Mouse (Mus musculus): Measurements from ENCODE around the gene Dpyd.

The Dpyd gene

DNA sequence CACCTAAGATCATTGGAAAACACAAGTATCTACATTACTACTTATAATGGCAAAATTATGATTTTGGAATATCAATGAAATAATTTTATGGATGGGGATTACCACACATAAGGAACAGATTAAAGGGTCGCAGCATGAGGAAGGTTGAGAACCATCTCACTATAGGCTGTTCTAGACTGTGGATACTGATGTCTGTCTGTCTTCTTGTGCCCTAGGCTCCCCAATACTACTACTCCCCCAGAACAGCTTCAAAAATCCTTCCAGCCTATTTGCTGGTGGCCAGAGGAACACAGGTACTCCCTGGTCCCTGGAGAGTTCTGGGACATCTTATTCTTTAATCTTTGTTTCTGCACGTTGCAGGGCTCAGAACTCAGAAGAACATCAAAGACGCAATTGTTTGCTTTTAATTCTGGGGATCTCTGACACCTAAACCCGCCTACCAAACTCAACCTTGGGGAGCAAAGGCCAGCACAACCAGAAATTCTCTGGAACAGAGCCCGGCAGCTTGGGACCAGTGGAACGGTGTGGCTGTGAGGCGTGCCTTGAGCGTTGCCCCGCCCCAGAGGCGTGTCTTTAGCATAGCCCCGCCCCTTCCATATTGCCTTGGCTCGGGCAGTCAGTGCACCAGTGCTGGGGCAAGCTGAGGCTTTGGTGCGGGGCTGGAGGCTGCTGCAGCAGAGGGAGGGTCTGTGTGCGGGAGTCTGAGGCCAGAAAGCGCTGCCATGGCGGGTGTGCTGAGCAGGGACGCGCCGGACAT, at the start of gene Dpyd:
TSS of gene Dpyd (plus strand) at position 576 of the 757 bp plus-strand sequence.
- DNase-seq (ENCODE audit: low read depth): no peak

DNA sequence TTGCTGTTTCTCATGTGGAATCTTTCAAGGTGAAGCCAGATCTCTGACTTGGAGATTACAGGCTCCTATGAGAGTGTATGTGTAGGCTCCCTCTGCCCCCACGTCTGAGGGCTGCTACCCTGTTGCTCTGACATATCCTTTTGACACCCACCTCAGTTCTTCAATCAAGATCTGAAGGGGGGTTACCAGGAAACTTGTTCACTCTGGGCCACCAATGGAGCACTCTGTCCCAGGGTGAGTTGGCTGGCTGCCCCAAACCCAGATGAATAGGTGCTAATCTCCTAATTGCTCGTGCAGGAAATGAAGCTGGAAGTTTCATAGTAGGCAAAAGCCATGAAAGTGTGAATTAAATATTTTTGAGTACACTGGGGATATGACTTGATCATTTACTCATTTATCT, 24.3 kb upstream of the Dpyd start:
- DNase-seq (ENCODE audit: low read depth): no peak

DNA sequence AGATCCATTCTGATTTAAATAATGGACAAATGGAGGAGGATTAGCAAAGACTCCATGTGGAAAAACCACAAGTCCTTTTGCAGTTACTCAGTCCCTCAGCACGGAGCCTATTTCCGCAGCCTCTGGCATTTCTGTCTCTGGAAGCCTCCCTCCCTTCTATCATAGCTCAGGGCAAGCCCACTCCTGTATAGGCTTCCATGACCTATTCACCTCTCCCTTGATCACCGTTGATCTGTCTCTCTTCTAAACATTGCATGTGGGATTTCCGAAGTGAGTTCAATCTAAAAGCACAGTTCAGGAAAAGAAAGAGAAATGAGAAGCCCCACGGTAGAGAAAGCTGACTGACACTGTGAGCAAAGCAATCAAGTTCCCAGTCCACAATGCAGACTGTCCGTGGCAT, 20.2 kb upstream of the Dpyd start:
- no peak for DNase-seq (ENCODE audit: low read depth)

DNA sequence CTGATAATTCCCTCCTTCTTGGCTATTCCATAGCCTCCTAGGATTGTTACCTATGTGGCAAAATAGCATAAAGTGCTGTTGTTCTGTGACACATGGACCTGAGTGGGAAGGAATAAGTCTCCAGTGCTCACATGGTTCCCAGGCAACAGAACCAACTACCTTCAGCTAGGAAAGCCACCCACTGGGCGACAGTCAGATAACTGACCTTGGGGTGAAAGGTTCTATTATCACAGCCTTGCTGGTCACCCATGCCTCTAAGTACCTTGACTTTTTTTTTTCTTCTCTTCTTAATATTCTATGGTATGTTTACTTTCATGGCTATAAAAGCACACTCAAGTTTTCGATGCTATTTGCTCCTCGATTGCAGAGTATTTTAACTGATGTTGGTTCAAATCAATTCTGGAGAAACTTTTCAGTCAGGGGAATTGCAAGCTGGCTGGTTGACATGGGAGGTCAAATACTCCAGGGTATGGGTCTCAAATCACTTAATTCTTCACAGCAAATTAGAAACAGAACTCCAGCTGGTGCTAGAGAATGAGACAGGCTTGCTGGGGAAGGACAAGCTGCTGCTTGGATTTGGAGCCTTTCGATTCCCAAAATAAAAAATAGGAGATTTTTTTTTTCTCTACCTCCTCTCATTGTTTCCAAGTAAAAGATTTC, 14.2 kb upstream of the Dpyd start:
- no peak for DNase-seq (ENCODE audit: low read depth)

DNA sequence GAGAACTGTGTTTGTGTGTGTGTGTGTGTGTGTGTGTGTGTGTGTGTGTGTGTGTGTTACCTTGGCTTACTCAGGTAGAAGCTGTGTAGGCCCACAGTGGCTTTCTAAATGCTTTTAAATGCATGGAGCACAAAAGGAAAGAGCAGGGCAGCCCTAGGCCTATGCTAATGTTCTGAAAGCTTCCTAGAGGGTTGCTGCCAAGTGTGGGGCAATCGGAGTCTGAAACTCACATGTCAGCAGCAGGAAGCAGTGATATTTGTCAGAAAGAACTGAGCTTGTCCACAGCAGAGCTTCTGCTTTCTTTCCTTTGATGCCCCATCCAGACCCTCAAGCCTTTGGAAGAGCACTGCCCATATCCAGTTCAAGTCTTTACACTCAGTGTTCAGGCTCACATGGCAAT, 4.3 kb upstream of the Dpyd start:
- no peak for DNase-seq (ENCODE audit: low read depth)

DNA sequence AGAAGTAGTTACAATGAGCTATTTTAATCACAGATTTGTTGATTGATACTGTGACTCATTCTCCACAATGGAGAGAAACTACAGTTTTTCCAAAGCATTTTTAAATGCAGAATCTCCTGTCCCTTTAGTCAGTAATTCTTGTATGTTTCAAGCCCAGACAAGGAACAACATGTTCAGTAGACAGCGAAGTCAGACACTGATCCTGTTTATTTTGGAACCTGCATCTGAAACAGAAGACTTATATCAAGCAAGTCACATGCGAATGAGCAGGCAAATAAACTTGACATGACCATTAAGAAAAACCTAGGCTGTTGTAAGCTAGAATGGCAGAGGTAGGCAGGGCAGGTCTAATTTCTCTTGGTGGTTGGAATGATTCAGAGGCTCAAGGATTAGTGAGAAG, 2.0 kb upstream of the Dpyd start:
- DNase-seq (ENCODE audit: low read depth): no peak

DNA sequence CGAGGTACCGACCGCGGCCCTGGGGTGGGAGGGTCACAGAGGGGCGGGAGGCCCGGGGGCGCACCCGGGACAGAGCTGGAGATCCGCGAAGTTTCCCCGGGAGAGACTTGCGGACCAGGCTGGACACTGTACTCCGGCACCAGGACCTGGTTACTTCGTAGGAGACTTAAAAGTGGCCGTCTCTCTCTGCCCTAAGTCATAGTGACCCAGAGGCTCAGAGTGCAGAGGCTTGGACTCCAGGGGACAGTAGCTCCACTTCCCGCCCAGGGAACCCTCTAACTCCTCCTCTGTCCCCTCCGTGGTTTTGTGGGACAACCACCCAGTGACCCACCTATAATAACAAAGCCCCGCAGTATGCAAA, 362 bp downstream of the Dpyd start:
- DNase-seq (ENCODE audit: low read depth): no peak

DNA sequence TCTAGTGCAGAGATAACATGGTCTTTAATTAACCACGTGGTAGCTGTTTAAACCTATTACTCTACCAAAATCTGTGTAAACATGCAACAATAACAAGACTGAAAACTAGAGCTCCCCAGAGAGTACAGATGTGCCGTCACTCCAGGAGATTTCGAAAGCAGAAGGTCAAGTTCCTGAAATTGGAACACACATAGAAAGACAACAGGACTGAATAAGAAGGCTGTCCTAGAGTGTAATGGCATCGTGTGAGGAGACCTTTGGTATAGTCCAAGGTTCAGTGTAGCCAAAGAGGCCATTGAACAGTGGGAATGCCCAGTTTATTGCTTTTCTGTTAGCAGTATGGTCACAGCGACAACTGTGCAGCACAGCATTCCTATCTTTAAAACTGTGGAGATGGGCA, 4.8 kb downstream of the Dpyd start:
- no peak for DNase-seq (ENCODE audit: low read depth)

DNA sequence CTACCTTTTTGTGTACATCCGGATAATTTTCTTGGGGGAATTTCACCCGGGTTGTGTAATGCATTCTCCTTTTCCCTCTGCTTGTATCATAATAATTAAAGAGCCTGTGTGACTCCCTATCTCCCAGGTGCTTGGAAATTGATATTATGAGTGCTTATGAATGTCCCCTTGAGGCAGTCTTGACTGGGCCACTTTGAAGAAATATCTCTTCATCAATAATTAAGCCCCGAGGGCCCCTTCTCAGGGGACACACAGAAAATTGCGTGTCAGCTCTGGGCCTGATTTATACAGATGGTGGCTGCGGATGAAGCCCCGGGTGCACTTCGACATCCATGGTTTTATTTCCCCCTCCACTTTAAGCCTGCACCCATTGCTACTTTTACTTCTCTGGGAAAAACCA, 8.3 kb downstream of the Dpyd start:
- DNase-seq (ENCODE audit: low read depth): no peak

DNA sequence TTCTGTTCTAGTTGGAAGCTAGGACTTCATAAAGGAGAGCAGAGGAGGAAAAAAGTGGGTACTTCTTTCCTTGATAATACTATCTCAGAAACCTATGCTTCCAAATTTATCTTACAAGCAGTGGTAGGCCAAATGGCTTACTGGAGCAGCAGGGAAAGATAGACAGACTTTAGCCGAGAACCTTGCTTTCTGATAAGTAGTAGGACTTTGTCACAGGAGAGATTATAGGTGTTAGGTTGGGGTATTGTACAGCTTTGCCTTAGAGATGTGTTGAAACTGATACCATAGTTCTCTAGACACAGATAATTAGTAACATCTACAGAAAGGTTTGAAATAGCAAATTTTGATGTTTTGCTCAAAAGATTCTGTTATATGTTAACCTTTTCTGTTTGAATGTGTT, 28.6 kb downstream of the Dpyd start:
- DNase-seq (ENCODE audit: low read depth): no peak

DNA sequence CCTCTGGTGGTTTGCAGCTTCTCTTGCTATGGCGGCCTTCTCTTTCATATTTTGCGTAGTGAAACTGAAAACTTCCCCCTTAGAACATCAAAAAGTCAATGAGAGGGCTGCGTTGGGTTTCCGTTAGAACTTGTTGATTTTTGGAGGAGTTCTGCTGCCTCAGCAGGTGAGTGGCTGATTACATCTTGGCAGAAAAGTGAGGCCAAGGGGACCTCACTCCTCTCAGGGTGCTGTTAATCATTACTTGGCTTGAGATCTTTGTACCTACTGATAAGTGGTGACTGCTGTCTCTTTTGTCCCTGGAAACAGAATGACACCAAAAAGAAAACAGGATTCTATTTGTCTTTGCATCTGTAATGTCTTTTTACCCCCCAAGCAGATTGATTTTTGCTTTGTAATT, 32.9 kb downstream of the Dpyd start:
- no peak for DNase-seq (ENCODE audit: low read depth)

DNA sequence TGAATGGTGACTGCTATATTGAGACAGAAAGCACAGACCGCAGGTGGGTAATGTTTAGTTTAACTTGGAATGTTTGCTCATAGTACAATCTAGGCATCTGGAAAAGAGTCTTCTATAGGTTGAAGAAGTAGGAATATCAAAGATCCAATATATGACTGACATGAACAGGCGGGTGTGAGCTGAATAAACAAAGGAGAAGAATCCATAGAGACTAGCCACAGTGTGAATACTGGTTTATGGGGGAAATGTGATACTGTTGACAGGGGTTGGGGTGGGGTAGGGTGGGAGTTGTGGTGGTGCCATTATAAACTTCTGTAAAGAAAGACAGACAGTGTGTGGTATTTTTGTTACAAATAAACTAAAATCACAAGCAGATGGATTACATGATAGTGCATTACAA, 33.8 kb downstream of the Dpyd start:
- DNase-seq (ENCODE audit: low read depth): no peak

DNA sequence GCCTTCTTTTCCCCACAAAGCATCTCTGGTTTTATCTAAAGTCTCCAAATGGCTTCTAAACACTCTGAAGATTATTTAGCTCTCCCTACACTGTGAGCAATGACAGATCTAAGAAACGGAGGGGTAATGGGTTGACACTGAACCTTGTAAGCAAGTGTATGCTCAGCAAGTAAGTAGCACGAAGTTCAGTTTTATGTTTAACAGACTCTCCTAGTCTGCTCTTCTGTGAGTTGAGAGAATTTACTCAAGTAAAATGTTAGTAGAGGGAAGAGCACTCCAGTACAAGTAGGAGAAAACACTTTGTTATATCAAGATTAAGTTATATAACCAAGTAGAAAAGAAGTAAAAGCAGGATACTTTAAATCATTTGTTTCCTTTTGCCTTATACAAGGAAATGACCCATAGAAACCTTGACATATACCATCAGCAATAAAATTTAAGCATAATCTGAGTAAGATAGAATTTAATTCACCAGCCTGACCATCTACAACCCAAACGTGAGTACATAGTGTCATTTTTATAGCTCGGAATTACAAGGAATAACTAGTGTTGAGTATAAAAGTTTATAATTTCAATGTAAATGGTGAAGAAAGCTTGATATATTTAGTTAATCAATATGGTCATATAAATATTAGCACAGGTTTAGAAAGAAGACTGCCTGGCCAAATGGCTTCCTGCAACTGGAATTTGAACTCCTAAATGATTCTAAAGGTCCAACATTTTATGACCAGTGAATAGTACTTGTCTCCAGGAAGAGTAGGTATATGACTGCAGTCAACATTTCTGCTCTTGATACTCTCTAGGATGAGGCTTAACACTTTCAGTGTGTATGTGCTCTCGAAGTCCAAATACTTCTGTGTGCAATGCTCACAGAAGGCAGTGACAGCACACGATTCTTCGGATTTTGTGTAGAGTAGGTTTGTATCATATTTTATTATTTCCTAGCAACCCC, 40.0 kb downstream of the Dpyd start:
- DNase-seq (ENCODE audit: low read depth): no peak

DNA sequence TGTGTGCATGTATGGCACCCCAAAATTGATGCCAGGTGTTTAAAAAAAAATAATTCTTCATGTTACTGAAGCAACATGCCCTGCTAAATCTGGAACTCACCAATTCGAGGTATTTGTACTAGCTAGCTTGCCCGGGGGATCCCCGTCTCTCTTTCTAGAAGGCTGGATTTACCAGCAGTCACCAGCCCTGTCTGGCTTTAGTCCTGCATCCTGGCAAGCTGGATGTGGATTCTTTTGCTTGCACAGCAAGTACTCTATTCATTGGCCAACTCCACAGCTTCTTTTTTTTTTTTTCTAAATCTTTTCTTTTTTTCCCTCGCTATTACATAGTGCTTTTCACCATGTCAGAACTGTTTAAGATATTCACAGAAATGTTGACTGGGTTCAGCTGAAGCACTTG, 46.8 kb downstream of the Dpyd start:
- no peak for DNase-seq (ENCODE audit: low read depth)

DNA sequence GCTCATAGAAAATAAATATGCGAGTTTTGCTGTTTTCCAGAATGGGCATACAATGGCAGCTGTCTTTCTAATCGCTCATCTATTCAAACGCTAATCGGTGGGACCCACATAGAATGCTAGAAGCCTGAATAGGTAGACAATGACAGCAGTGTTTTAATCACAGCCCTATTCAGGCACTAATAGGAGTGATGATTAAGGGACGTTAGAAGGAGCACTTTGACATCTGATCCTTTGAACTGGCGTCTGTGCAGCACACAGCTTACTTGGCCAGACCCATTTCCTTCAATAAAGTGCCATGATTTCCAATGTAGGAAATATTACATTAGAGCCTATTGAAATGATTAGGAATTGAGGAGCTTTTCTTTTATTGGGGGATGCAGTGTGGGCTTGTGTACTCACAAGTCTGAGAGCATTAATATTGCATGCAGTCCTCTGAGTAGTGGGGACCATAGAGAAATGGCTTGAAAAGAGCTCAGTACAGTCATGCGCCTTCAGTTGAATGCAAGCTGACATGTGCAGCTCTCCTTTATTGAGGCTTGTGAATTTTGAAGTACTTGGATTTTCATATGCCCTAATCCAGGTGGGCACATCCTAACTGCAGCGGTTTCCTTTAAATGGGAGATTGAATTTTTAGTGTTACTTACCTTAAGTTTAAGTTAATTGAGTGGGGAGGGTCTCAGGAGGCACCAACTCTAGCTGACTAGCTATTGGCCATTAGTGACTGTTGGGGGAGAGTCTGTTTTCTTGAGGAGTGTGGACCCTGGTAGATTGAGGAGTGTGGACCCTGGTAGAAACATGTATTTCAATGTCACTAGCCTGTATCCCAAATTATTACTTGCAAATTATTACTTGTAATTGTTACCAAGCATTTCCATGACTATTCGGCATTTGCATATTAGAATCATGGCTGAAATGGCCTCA, 64.8 kb downstream of the Dpyd start:
- no peak for DNase-seq (ENCODE audit: low read depth)

DNA sequence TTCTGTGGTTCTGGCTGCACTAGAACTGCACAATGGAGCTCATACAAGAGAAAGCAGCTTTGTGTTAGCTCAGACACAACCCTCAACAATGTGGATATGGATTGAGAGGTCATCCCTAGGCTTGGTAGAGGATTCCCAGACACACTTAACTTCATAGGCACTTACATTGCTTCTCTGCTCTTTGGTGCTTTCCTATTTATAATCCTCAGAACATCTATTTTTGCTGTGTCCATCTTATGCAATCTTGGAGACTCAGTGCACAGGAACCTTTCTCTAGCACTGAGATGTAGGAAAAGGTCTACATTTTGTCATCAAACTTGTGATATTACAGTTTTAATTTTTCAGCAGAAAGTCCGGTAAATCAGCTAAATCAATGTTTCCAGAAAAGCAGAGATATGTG, 67.8 kb downstream of the Dpyd start:
- DNase-seq (ENCODE audit: low read depth): no peak

DNA sequence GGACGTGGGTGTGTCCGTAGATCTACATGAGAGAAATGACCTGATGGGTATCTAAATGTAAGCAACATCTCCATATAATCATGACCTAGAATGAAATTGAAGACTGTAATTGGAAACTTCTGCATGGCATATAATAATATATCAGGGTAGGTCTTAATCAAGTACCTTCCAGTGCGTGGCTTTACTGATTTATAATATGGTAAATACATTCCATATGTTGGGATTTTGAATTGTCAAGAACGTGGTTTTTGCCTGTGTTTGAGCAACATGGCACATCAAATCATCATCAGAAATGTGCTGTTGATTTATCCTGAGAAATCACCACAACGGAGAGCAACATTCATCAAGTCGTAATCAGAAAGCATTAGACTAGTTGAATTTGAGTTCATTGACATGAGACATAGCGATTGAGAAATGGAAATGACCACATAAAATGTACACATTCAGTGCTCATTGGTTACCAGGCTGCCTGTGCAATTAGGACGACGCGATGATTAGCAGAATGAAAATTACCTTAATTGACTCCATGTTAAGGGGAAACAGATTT, 84.2 kb downstream of the Dpyd start:
- DNase-seq (ENCODE audit: low read depth): no peak

DNA sequence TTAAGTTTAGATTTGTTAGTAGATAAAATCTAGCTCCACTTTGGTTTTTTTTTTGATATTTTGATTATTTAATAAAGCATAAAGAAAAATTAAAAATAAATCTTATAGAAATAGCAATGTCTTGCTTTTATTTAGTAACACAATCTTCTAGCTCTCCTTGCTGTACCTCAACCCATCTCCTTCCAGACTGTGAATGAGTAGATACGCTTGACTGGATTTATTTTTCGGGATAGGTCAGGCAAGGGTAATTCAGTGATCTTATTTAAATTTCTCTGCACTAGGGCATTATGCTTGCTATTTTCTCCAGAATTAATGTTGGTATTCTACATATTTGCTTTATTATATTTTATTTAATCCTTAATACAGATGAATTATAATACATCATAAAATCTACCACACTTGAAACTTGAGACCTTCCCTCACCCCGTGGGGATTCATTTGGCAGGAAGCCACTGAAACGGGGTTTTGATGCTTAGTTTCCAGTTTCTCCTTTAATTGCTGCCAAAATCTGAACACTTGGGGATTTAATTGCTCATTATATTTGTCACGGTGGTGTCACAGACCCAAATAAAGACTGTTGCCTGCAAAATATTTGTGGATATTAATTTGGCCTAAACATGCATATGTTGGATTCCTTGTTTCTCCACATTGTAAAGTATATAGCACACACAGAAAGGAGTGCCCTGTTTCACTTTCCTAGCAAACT, 102.2 kb downstream of the Dpyd start:
- DNase-seq (ENCODE audit: low read depth): no peak

DNA sequence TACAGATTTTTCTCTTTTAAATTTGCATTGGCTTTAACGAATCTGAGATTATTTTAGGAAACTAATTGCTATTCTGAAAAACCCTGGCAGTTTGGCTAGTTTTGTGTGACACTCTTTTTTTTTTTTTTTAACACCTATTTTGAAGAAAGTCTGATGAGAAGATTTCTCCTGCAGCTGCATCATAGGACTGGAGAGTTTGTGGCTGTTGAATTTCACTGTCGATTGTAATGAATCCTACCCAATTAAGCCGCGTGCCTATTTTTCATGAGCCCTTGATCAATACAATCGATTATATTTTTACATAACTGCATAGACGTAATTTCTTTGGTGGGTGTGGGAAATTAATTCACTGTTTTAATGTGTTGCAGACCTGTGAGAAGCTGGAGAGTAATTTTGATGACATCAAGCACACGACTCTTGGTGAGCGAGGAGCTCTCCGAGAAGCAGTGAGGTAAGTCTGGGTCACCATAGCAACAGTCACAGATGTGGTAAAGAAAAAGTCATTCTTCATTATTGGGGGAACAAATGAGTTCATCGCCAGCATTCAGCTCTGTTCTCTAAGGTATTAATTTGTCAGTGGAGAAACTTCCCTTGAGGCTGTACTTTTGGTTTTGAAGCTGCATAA, 112.3 kb downstream of the Dpyd start:
- no peak for DNase-seq (ENCODE audit: low read depth)

DNA sequence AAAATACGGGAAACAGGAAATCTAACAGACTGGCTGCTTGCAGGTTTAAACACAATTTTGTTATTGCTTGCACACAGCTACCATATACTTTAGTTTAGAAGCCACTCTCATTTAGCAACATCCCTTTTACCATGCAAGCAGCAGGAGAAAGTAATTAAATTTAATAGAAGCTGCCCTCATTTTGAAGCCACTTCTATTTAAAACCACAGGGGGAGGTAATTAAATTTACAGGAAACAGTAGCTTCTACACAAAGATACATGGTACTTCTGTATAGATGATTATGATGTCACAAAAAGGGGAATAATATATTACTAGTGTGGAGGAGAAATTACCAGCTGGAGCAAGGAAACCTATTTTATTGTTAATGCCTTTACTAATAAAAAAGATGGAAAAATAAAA, 113.5 kb downstream of the Dpyd start:
- no peak for DNase-seq (ENCODE audit: low read depth)
